Mouse (Mus musculus) G1E-ER4 (cell line): Measurements from ENCODE around the gene Tgoln1. TPM values are rescaled to one million over a fixed set of nuclear protein-coding genes. Genes with fewer than 3 reads are reported as not detected.

ENCODE experiments used
- GATA1 ChIP-seq: IDR thresholded peaks from one replicate; pipeline ENCODE4 v1.8.0; 2012; ENCODE audit warnings: low read length, inconsistent platforms
- polyA plus RNA-seq: library from polyadenylated mRNA; stranded (reverse); fragments of >175 nt; gene quantifications from 2 replicates; pipeline ENCODE4 v1.2.3, GENCODE M21; 2012

Gene Tgoln1
- 1.3 and 3.8 TPM in 2 replicates for polyA plus RNA-seq

- no peak for TF ChIP-seq GATA1
Observed at GRCm38 (mm10) chr6:72616643-72617288, at the start of gene Tgoln1. Tgoln1 (minus strand) TSS chr6:72617000.

GRCm38 (mm10) chr6:72664290-72664689 lies 47.5 kb upstream of the Tgoln1 start:
- TF ChIP-seq GATA1 = no peak

GRCm38 (mm10) chr6:72663000-72663399 lies 46.2 kb upstream of the Tgoln1 start:
- TF ChIP-seq GATA1 = no peak

- no peak for TF ChIP-seq GATA1
Observed at GRCm38 (mm10) chr6:72660391-72660720, 43.6 kb upstream of the Tgoln1 start.

- TF ChIP-seq GATA1 = no peak
Observed at GRCm38 (mm10) chr6:72659717-72660390, 43.1 kb upstream of the Tgoln1 start.

GRCm38 (mm10) chr6:72658006-72658405 lies 41.2 kb upstream of the Tgoln1 start:
- TF ChIP-seq GATA1 = no peak

- TF ChIP-seq GATA1 = no peak
Observed at GRCm38 (mm10) chr6:72656053-72656442, 39.2 kb upstream of the Tgoln1 start.

- no peak for TF ChIP-seq GATA1
Observed at GRCm38 (mm10) chr6:72655309-72656052, 38.7 kb upstream of the Tgoln1 start.

- no peak for TF ChIP-seq GATA1
Observed at GRCm38 (mm10) chr6:72654355-72654754, 37.6 kb upstream of the Tgoln1 start.

- TF ChIP-seq GATA1 = no peak
Observed at GRCm38 (mm10) chr6:72653419-72653818, 36.6 kb upstream of the Tgoln1 start.

GRCm38 (mm10) chr6:72650338-72650851 lies 33.6 kb upstream of the Tgoln1 start:
- no peak for TF ChIP-seq GATA1

- TF ChIP-seq GATA1 = no peak
Observed at GRCm38 (mm10) chr6:72648002-72648595, 31.3 kb upstream of the Tgoln1 start.

GRCm38 (mm10) chr6:72647383-72647820 lies 30.6 kb upstream of the Tgoln1 start:
- no peak for TF ChIP-seq GATA1

GRCm38 (mm10) chr6:72645364-72645763 lies 28.6 kb upstream of the Tgoln1 start:
- TF ChIP-seq GATA1 = no peak

- TF ChIP-seq GATA1 = no peak
Observed at GRCm38 (mm10) chr6:72644576-72644975, 27.8 kb upstream of the Tgoln1 start.

- TF ChIP-seq GATA1 = no peak
Observed at GRCm38 (mm10) chr6:72641218-72641954, 24.6 kb upstream of the Tgoln1 start.
